Mouse (Mus musculus): ENCODE measurements around the gene Rpl27. TPM values are rescaled to one million over a fixed set of nuclear protein-coding genes. Genes with fewer than 3 reads are reported as not detected.

Gene Rpl27
- polyA plus RNA-seq, 1 experiment from 2014 or later = 204 TPM

Small RNA genes within 50 kb of the gene (microRNA-seq; reads per million reads assigned to microRNA genes)
- gene Mir6929 = not detected

Other genes starting within 250 kb of the Rpl27 start
- gene Ezh1, start 215.8 kb upstream of the Rpl27 start, polyA plus RNA-seq (2015; fragmentation: Nextera tagmentation; extraction: Ambion mirVana) = 30.0 and 32.4 TPM in 2 replicates
- gene Ramp2, start 196.3 kb upstream of the Rpl27 start, polyA plus RNA-seq (2015; fragmentation: Nextera tagmentation; extraction: Ambion mirVana) = 100 and 108 TPM in 2 replicates
- gene Vps25, start 188.6 kb upstream of the Rpl27 start, polyA plus RNA-seq (2015; fragmentation: Nextera tagmentation; extraction: Ambion mirVana) = 128 and 131 TPM in 2 replicates
- gene Wnk4, start 181.7 kb upstream of the Rpl27 start, polyA plus RNA-seq (2015; fragmentation: Nextera tagmentation; extraction: Ambion mirVana) = 7.2 and 7.3 TPM in 2 replicates
- 0.83 and 1.0 TPM in 2 replicates for gene Cntd1, start 163.3 kb upstream of the Rpl27 start, polyA plus RNA-seq (2015; fragmentation: Nextera tagmentation; extraction: Ambion mirVana)
- gene Coa3, start 163.2 kb upstream of the Rpl27 start, polyA plus RNA-seq (2015; fragmentation: Nextera tagmentation; extraction: Ambion mirVana) = 226 and 232 TPM in 2 replicates
- 175 and 182 TPM in 2 replicates for gene Becn1, start 140.0 kb upstream of the Rpl27 start, polyA plus RNA-seq (2015; fragmentation: Nextera tagmentation; extraction: Ambion mirVana)
- gene Psme3, start 126.1 kb upstream of the Rpl27 start, polyA plus RNA-seq (2015; fragmentation: Nextera tagmentation; extraction: Ambion mirVana) = 106 and 117 TPM in 2 replicates
- gene Aoc2, start 117.2 kb upstream of the Rpl27 start, polyA plus RNA-seq (2015; fragmentation: Nextera tagmentation; extraction: Ambion mirVana) = 0.93 and 2.1 TPM in 2 replicates
- gene Aoc3, start 111.7 kb upstream of the Rpl27 start, polyA plus RNA-seq (2015; fragmentation: Nextera tagmentation; extraction: Ambion mirVana) = 0.15 and 0.29 TPM in 2 replicates
- gene G6pc, start 74.7 kb upstream of the Rpl27 start, polyA plus RNA-seq (2015; fragmentation: Nextera tagmentation; extraction: Ambion mirVana) = not detected in 2 replicates
- gene Aarsd1, start 24.7 kb upstream of the Rpl27 start, polyA plus RNA-seq (2015; fragmentation: Nextera tagmentation; extraction: Ambion mirVana) = 93.5 and 98.6 TPM in 2 replicates
- 8.1 and 9.5 TPM in 2 replicates for gene Gm27029, start 17.5 kb upstream of the Rpl27 start, polyA plus RNA-seq (2015; fragmentation: Nextera tagmentation; extraction: Ambion mirVana)
- 30.7 and 33.6 TPM in 2 replicates for gene Rundc1, start 17.2 kb upstream of the Rpl27 start, polyA plus RNA-seq (2015; fragmentation: Nextera tagmentation; extraction: Ambion mirVana)
- 3.1 and 3.9 TPM in 2 replicates for gene Ptges3l, start 17.0 kb upstream of the Rpl27 start, polyA plus RNA-seq (2015; fragmentation: Nextera tagmentation; extraction: Ambion mirVana)
- 3.9 and 4.8 TPM in 2 replicates for gene Ifi35, start 6.1 kb downstream of the Rpl27 start, polyA plus RNA-seq (2015; fragmentation: Nextera tagmentation; extraction: Ambion mirVana)
- 83.2 and 90.6 TPM in 2 replicates for gene Rnd2, start 22.7 kb downstream of the Rpl27 start, polyA plus RNA-seq (2015; fragmentation: Nextera tagmentation; extraction: Ambion mirVana)
- gene Vat1, start 23.9 kb downstream of the Rpl27 start, polyA plus RNA-seq (2015; fragmentation: Nextera tagmentation; extraction: Ambion mirVana) = 125 and 134 TPM in 2 replicates
- gene Brca1, start 109.7 kb downstream of the Rpl27 start, polyA plus RNA-seq (2015; fragmentation: Nextera tagmentation; extraction: Ambion mirVana) = 2.0 and 3.0 TPM in 2 replicates
- gene Nbr1, start 109.9 kb downstream of the Rpl27 start, polyA plus RNA-seq (2015; fragmentation: Nextera tagmentation; extraction: Ambion mirVana) = 80.5 and 93.2 TPM in 2 replicates
- 4.4 and 4.9 TPM in 2 replicates for gene Tmem106a, start 139.9 kb downstream of the Rpl27 start, polyA plus RNA-seq (2015; fragmentation: Nextera tagmentation; extraction: Ambion mirVana)
- not detected in 2 replicates for gene Gm11634, start 157.0 kb downstream of the Rpl27 start, polyA plus RNA-seq (2015; fragmentation: Nextera tagmentation; extraction: Ambion mirVana)
- gene Rdm1, start 184.9 kb downstream of the Rpl27 start, polyA plus RNA-seq (2015; fragmentation: Nextera tagmentation; extraction: Ambion mirVana) = 17.2 and 21.7 TPM in 2 replicates
- 7.6 and 7.7 TPM in 2 replicates for gene Arl4d, start 223.2 kb downstream of the Rpl27 start, polyA plus RNA-seq (2015; fragmentation: Nextera tagmentation; extraction: Ambion mirVana)

All from hindbrain, embryonic 16.5 days (tissue).